Mouse (Mus musculus): ENCODE results near the gene Ptgds. TPM values are rescaled to one million over a fixed set of nuclear protein-coding genes. Genes with fewer than 3 reads are reported as not detected.

Gene Ptgds
- total RNA-seq, 2 experiments from 2014 or later, result not detected

GRCm38 (mm10) chr2:25457022-25457896, 12.6 kb downstream of the Ptgds start:
- ATAC-seq (replicated peaks; ENCODE audit: low FRiP score, poor library complexity, severe bottlenecking), result no peak

- no peak for ATAC-seq (replicated peaks; ENCODE audit: low FRiP score, poor library complexity, severe bottlenecking)
Observed at GRCm38 (mm10) chr2:25456205-25456953, 13.5 kb downstream of the Ptgds start, which contains the start of gene Clic3. Gene Clic3, plus strand, starts transcription at chr2:25456838.

GRCm38 (mm10) chr2:25452951-25453350, 16.9 kb downstream of the Ptgds start:
- no peak for ATAC-seq (replicated peaks; ENCODE audit: low FRiP score, poor library complexity, severe bottlenecking)

GRCm38 (mm10) chr2:25450853-25451647, 18.8 kb downstream of the Ptgds start:
- no peak for ATAC-seq (replicated peaks; ENCODE audit: low FRiP score, poor library complexity, severe bottlenecking)

- no peak for ATAC-seq (replicated peaks; ENCODE audit: low FRiP score, poor library complexity, severe bottlenecking)
Observed at GRCm38 (mm10) chr2:25442682-25443081, 27.2 kb downstream of the Ptgds start.

GRCm38 (mm10) chr2:25441067-25441466, 28.8 kb downstream of the Ptgds start:
- no peak for ATAC-seq (replicated peaks; ENCODE audit: low FRiP score, poor library complexity, severe bottlenecking)

- no peak for ATAC-seq (replicated peaks; ENCODE audit: low FRiP score, poor library complexity, severe bottlenecking)
Observed at GRCm38 (mm10) chr2:25436286-25436820, 33.5 kb downstream of the Ptgds start.

- ATAC-seq (replicated peaks; ENCODE audit: low FRiP score, poor library complexity, severe bottlenecking), result no peak
Observed at GRCm38 (mm10) chr2:25434292-25434691, 35.6 kb downstream of the Ptgds start.

GRCm38 (mm10) chr2:25433101-25433500, 36.7 kb downstream of the Ptgds start:
- ATAC-seq (replicated peaks; ENCODE audit: low FRiP score, poor library complexity, severe bottlenecking), result no peak

- no peak for ATAC-seq (replicated peaks; ENCODE audit: low FRiP score, poor library complexity, severe bottlenecking)
Observed at GRCm38 (mm10) chr2:25432326-25433098, 37.3 kb downstream of the Ptgds start.

- ATAC-seq (replicated peaks; ENCODE audit: low FRiP score, poor library complexity, severe bottlenecking), result no peak
Observed at GRCm38 (mm10) chr2:25431308-25431855, 38.5 kb downstream of the Ptgds start.

- ATAC-seq (replicated peaks; ENCODE audit: low FRiP score, poor library complexity, severe bottlenecking), result no peak
Observed at GRCm38 (mm10) chr2:25430395-25431233, 39.2 kb downstream of the Ptgds start.

- ATAC-seq (replicated peaks; ENCODE audit: low FRiP score, poor library complexity, severe bottlenecking), result no peak
Observed at GRCm38 (mm10) chr2:25429435-25430180, 40.2 kb downstream of the Ptgds start.

GRCm38 (mm10) chr2:25428442-25429236, 41.2 kb downstream of the Ptgds start, which contains the start of gene Abca2:
Gene Abca2, plus strand, starts transcription at chr2:25428703.
- peak; percentile 82 for ATAC-seq (replicated peaks; ENCODE audit: low FRiP score, poor library complexity, severe bottlenecking)

- no peak for ATAC-seq (replicated peaks; ENCODE audit: low FRiP score, poor library complexity, severe bottlenecking)
Observed at GRCm38 (mm10) chr2:25427256-25427655, 42.6 kb downstream of the Ptgds start.

- ATAC-seq (replicated peaks; ENCODE audit: low FRiP score, poor library complexity, severe bottlenecking), result 0 out of 2 replicates have a peak, but pooled peaks have one; percentile 44
Observed at GRCm38 (mm10) chr2:25426721-25427191, 43.1 kb downstream of the Ptgds start.

Measured in erythroid progenitor cell, adult 5-6 weeks (primary cell).